Mouse (Mus musculus) CH12.LX (cell line): Measurements from ENCODE around the gene Nyx. TPM values are rescaled to one million over a fixed set of nuclear protein-coding genes. Genes with fewer than 3 reads are reported as not detected.

Source experiments
- DNase-seq: peaks from one replicate; pipeline ENCODE4 v3.0.0-alpha.2; 2013; ENCODE audit errors: extremely low read depth
- H3K27ac ChIP-seq: 2 replicates; pipeline ENCODE4 v1.5.1; 2012; ENCODE audit warnings: low read depth, mild to moderate bottlenecking, control low read depth, moderate library complexity; ENCODE audit not compliant: insufficient read depth
- H3K27me3 ChIP-seq: replicated peaks from 2 replicates; pipeline ENCODE3; 2012; ENCODE audit warnings: inconsistent platforms
- H3K36me3 ChIP-seq, 2 experiments: replicated peaks in 1 of 2; 2 replicates each; pipeline versions ENCODE3 to v1.6.1; 2012; ENCODE audit warnings: inconsistent platforms in 1 of 2, low read length in 1 of 2, mild to moderate bottlenecking in 1 of 2, mixed read lengths in 1 of 2, moderate library complexity in 1 of 2; ENCODE audit not compliant: control insufficient read depth in 1 of 2, insufficient read depth in 1 of 2
- H3K4me1 ChIP-seq, 2 experiments: 2 replicates each; pipeline ENCODE4 v1.6.1; 2012; ENCODE audit warnings: inconsistent platforms in 1 of 2, moderate library complexity in 1 of 2; ENCODE audit not compliant: insufficient read depth in 2 of 2, control insufficient read depth in 1 of 2
- H3K4me2 ChIP-seq: 2 replicates; pipeline ENCODE4 v1.6.1; 2012; ENCODE audit warnings: low read depth, mild to moderate bottlenecking, control low read depth; ENCODE audit not compliant: poor library complexity, insufficient read depth, severe bottlenecking
- H3K4me3 ChIP-seq, 3 experiments: fragments of 150-350 bp in 1 of 3; sonication (generic) in 1 of 3; replicated peaks in 1 of 3; 2 replicates each; pipeline versions ENCODE3 to v1.5.1; 2011 to 2012; ENCODE audit warnings: low read depth in 2 of 3, low read length in 2 of 3, mild to moderate bottlenecking in 2 of 3, moderate library complexity in 2 of 3, control low read depth in 1 of 3, improper control_type of control experiment in 1 of 3, inconsistent platforms in 1 of 3, mixed read lengths in 1 of 3; ENCODE audit not compliant: poor library complexity in 1 of 3
- H3K79me2 ChIP-seq: replicated peaks from 2 replicates; pipeline ENCODE4 v1.6.1; 2012; ENCODE audit warnings: mild to moderate bottlenecking, moderate library complexity; ENCODE audit not compliant: control insufficient read depth, poor library complexity, insufficient read depth, severe bottlenecking; ENCODE audit errors: extremely low read depth
- H3K9ac ChIP-seq: 2 replicates; pipeline ENCODE4 v1.6.1; 2012; ENCODE audit warnings: low read depth, mild to moderate bottlenecking, control low read depth, moderate library complexity; ENCODE audit not compliant: insufficient read depth
- H3K9me3 ChIP-seq: replicated peaks from 2 replicates; pipeline ENCODE3; 2012; ENCODE audit warnings: low read length, inconsistent platforms, mixed read lengths
- CHD1 ChIP-seq: IDR thresholded peaks from 2 replicates; pipeline ENCODE4 v1.6.1; 2012; ENCODE audit warnings: low read depth, low read length, improper control_type of control experiment, inconsistent platforms
- CTCF ChIP-seq, 2 experiments: IDR thresholded peaks in 1 of 2; conservative IDR thresholded peaks in 1 of 2; 2 replicates each; pipeline ENCODE4 v1.5.1; 2011 to 2012; ENCODE audit warnings: low read depth in 2 of 2, low read length in 2 of 2, improper control_type of control experiment in 1 of 2, inconsistent platforms in 1 of 2, mild to moderate bottlenecking in 1 of 2, moderate library complexity in 1 of 2
- JUN ChIP-seq: IDR thresholded peaks from 2 replicates; pipeline ENCODE4 v1.6.1; 2011; ENCODE audit warnings: low read depth, mild to moderate bottlenecking, low read length, improper control_type of control experiment, moderate library complexity; ENCODE audit not compliant: insufficient read depth
- MAFK ChIP-seq: IDR thresholded peaks from 2 replicates; pipeline ENCODE4 v1.6.1; 2011; ENCODE audit warnings: low read length, improper control_type of control experiment; ENCODE audit not compliant: insufficient replicate concordance
- MAX ChIP-seq: IDR thresholded peaks from 2 replicates; pipeline ENCODE4 v1.6.1; 2011; ENCODE audit warnings: low read length, improper control_type of control experiment
- MEF2A ChIP-seq: IDR thresholded peaks from 2 replicates; pipeline ENCODE4 v1.6.1; 2014; ENCODE audit warnings: low read depth, mild to moderate bottlenecking, inconsistent platforms, low read length, improper control_type of control experiment, borderline replicate concordance
- MXI1 ChIP-seq: IDR thresholded peaks from 2 replicates; pipeline ENCODE4 v1.6.1; 2011; ENCODE audit warnings: mild to moderate bottlenecking, low read depth, low read length, improper control_type of control experiment
- MYC ChIP-seq: IDR thresholded peaks from 2 replicates; pipeline ENCODE4 v1.6.1; 2011; ENCODE audit warnings: low read depth, mild to moderate bottlenecking, improper control_type of control experiment, low read length
- PAX5 ChIP-seq: IDR thresholded peaks from 2 replicates; pipeline ENCODE4 v1.6.1; 2012; ENCODE audit warnings: low read length, inconsistent platforms, mixed read lengths
- POLR2A ChIP-seq: IDR thresholded peaks from 2 replicates; pipeline ENCODE4 v1.6.1; 2011; ENCODE audit warnings: low read depth, mild to moderate bottlenecking, improper control_type of control experiment, low read length
- SIN3A ChIP-seq: IDR thresholded peaks from 2 replicates; pipeline ENCODE4 v1.6.1; 2012; ENCODE audit warnings: low read length, improper control_type of control experiment, inconsistent platforms
- SMC3 ChIP-seq: IDR thresholded peaks from 2 replicates; pipeline ENCODE4 v1.6.1; 2011; ENCODE audit warnings: low read depth, low read length, improper control_type of control experiment
- TBP ChIP-seq: conservative IDR thresholded peaks from 2 replicates; pipeline ENCODE4 v1.6.1; 2011; ENCODE audit warnings: low read depth, low read length, improper control_type of control experiment
- UBTF ChIP-seq: IDR thresholded peaks from 2 replicates; pipeline ENCODE4 v1.6.1; 2012; ENCODE audit warnings: low read depth, mild to moderate bottlenecking, inconsistent platforms, low read length, improper control_type of control experiment, moderate library complexity
- ZKSCAN1 ChIP-seq: IDR thresholded peaks from 2 replicates; pipeline ENCODE4 v1.6.1; 2012; ENCODE audit warnings: low read depth, inconsistent platforms, low read length, improper control_type of control experiment, borderline replicate concordance
- ZMIZ1 ChIP-seq: IDR thresholded peaks from 2 replicates; pipeline ENCODE4 v1.6.1; 2012; ENCODE audit warnings: low read depth, mild to moderate bottlenecking, inconsistent platforms, low read length, improper control_type of control experiment
- dilution Hi-C: fragments of 300-500 bp; cut with MboI; formaldehyde crosslinking; loops from 2 replicates; pipeline ENCODE4 v1.14.3; 2020; ENCODE audit warnings: low sequenced_read_pairs; ENCODE audit not compliant: extremely low pct_unique_long_range_greater_than_20kb, extremely low pct_ligation_motif_present
- in situ Hi-C: fragments of 300-500 bp; cut with MboI; formaldehyde crosslinking; loops from 3 replicates; pipeline ENCODE4 v1.14.3; 2019; ENCODE audit warnings: low sequenced_read_pairs, low pct_ligation_motif_present, low pct_unique_long_range_greater_than_20kb, mixed read lengths
- polyA plus RNA-seq: library from polyadenylated mRNA; unstranded; fragments of >175 nt; gene quantifications from 2 replicates; pipeline ENCODE4 v1.2.1, GENCODE M21; 2012; ENCODE audit warnings: low read depth; ENCODE audit not compliant: insufficient read length
- total RNA-seq, 2 experiments: library from RNA; depleted of rRNA; stranded (reverse); fragments of 300-350 nt in 1 of 2; fragments of >200 nt in 1 of 2; gene quantifications; 2 replicates each; pipeline ENCODE4 v1.2.3; 2012 to 2014

Gene Nyx
- total and polyA plus RNA-seq, 3 experiments: 0.04 TPM; not detected in 2

- Histone ChIP-seq H3K4me1 (no peaks in the 10 kb centered on the region), H3K9ac (no peak overlapping the region), H3K79me2 (no peaks in the 10 kb centered on the region), H3K27me3 (no peaks in the 10 kb centered on the region)
- in situ Hi-C loops: loop anchor here (5.0 to 25.0 kb wide), 3 partner anchors 45 to 230 kb away; no protein-coding TSS in a partner anchor
- no peak for DNase-seq
- TF ChIP-seq ZKSCAN1: no peak
- TF ChIP-seq CHD1: no peak
- no peak for TF ChIP-seq CTCF (conservative IDR thresholded peaks at IDR 0.05 in 1 of 2, IDR thresholded peaks at IDR 0.05 in 1 of 2; ENCODE audit: low read depth in 2 of 2, low read length in 2 of 2)
- no peak for TF ChIP-seq TBP
- no peak for TF ChIP-seq MEF2A
- no peak for TF ChIP-seq ZMIZ1
- no peak for TF ChIP-seq SMC3
- TF ChIP-seq, all 38 proteins: peak for 0
- Histone ChIP-seq H3K9me3 (no peaks in the 10 kb centered on the region), H3K27ac (no peak overlapping the region), H3K4me2 (no peak overlapping the region), H3K36me3 (no peaks in the 10 kb centered on the region), H3K4me3 (no peak overlapping the region)
- dilution Hi-C loops: no loop called here
Observed at GRCm38 (mm10) chrX:13467121-13467571, 1.2 kb downstream of the Nyx start.

GRCm38 (mm10) chrX:13469160-13470116 lies 3.5 kb downstream of the Nyx start:
- dilution Hi-C loops: no loop called here
- DNase-seq: no peak
- H3K4me3 ChIP-seq: no peak overlapping the region
- H3K27ac ChIP-seq: no peak overlapping the region
- H3K27me3 ChIP-seq: no peaks in the 10 kb centered on the region
- in situ Hi-C loops: loop anchor here (5.0 to 25.0 kb wide), 3 partner anchors 43 to 232 kb away; no protein-coding TSS in a partner anchor
- H3K4me2 ChIP-seq: no peak overlapping the region
- no peak overlapping the region for H3K9ac ChIP-seq
- no peaks in the 10 kb centered on the region for H3K79me2 ChIP-seq
- H3K9me3 ChIP-seq: no peaks in the 10 kb centered on the region
- no peaks in the 10 kb centered on the region for H3K4me1 ChIP-seq
- peak; percentile 61; the same call in 1 of the 2 replicates for TF ChIP-seq MEF2A
- TF ChIP-seq UBTF: no peak
- TF ChIP-seq JUN: peak; percentile 53; the same call in 1 of the 2 replicates
- TF ChIP-seq, all 38 proteins: peak for 2
- H3K36me3 ChIP-seq: no peaks in the 10 kb centered on the region

- H3K79me2 ChIP-seq: no peaks in the 10 kb centered on the region
- H3K4me3 ChIP-seq: no peak overlapping the region
- dilution Hi-C loops: no loop called here
Observed at GRCm38 (mm10) chrX:13471925-13472324, 6.0 kb downstream of the Nyx start.

More at GRCm38 (mm10) chrX:13471925-13472324, 6.0 kb downstream of the Nyx start:
- Histone ChIP-seq H3K27me3 (no peaks in the 10 kb centered on the region), H3K9ac (no peak overlapping the region), H3K27ac (no peak overlapping the region), H3K36me3 (no peaks in the 10 kb centered on the region), H3K4me2 (no peak overlapping the region), H3K9me3 (no peaks in the 10 kb centered on the region), H3K4me1 (no peaks in the 10 kb centered on the region)
- TF ChIP-seq MYC: no peak
- no peak for TF ChIP-seq CHD1
- no peak for TF ChIP-seq MXI1
- no peak for TF ChIP-seq MAX
- TF ChIP-seq SIN3A: no peak
- no peak for TF ChIP-seq MAFK
- no peak for TF ChIP-seq PAX5
- no peak for TF ChIP-seq JUN
- no peak for TF ChIP-seq POLR2A
- TF ChIP-seq TBP: no peak
- in situ Hi-C loops: loop anchor here (25.0 kb wide), 1 partner anchor 235 kb away; no protein-coding TSS in a partner anchor
- DNase-seq: no peak
